Mouse (Mus musculus): ENCODE data around the gene Hecw2. TPM values are rescaled to one million over a fixed set of nuclear protein-coding genes. Genes with fewer than 3 reads are reported as not detected.

Hecw2 gene
- total and polyA plus RNA-seq, 3 experiments: 1.6 to 18.8 (median 11.9) TPM

DNA sequence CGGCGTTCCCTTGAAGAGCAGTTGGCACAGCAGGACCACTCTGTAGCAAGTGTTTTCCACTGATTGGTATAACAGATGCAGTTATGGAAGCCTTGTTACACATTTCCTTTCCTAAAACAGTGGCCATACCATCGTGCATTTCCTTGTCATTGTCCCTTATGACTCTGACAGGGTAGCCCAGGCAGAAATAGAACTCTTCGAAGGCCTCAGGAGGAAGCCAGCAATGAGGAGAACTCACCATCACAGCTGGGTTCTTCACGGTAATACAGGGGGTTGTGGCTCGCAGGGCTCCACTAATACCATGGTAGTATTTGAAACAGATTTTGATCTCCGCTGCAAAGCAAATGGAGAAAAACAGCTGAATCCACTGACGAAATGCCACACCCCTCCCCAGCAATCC, 252.5 kb downstream of the Hecw2 start:
- TF ChIP-seq CTCF (IDR thresholded peaks at IDR 0.05): no peak
- TF ChIP-seq EP300 (IDR thresholded peaks at IDR 0.05; ENCODE audit: insufficient read depth, low read depth, low read length): no peak
- TF ChIP-seq POLR2A (IDR thresholded peaks at IDR 0.05; ENCODE audit: insufficient read depth, low read depth, low read length): no peak
- Histone ChIP-seq H3K36me3 (ENCODE audit: control insufficient read depth, insufficient read depth, low read length) (peaks cover 5% of the 10 kb centered on the region), H3K4me1 (ENCODE audit: control insufficient read depth, insufficient read depth, low read length) (peaks cover 9% of the 10 kb centered on the region), H3K27me3 (ENCODE audit: control insufficient read depth, insufficient read depth, low read length) (no peaks in the 10 kb centered on the region), H3K27ac (no peak overlapping the region), H3K9ac (ENCODE audit: low read depth, low read length) (no peak overlapping the region), H3K4me3 (no peak overlapping the region), H3K79me2 (replicated peaks; ENCODE audit: control insufficient read depth, insufficient read depth, low read length) (no peaks in the 10 kb centered on the region)
- intact Hi-C loops (cut with DNase I): loop anchor here (5.0 kb wide), 1 partner anchor 35 kb away; no protein-coding TSS in a partner anchor
- DNase-seq: no peak
- 56% methylated on average over 8 of the region's 8 CpGs for WGBS

DNA sequence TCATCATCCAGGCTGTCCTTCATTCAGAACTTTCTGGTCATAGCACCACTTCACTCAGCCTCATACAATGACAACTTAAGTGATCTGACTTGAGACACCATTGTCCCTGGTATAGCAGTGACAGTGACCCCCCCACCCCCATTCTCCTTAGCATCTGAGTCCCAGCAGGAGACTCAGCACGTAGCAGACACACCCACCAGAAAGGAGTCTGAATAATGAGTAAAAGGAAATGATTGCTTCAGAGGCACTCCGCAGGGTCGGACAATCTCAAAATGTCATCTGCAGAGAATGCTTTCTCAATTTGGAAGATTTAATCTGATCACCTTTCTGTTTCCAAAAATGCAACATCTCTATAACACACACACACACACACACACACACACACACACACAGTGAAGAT, 253.4 kb downstream of the Hecw2 start:
- peaks cover 5% of the 10 kb centered on the region for H3K36me3 ChIP-seq (ENCODE audit: control insufficient read depth, insufficient read depth, low read length)
- 54% methylated on average over 3 of the region's 3 CpGs for WGBS
- no peaks in the 10 kb centered on the region for H3K79me2 ChIP-seq (replicated peaks; ENCODE audit: control insufficient read depth, insufficient read depth, low read length)
- intact Hi-C loops (cut with DNase I): loop anchor here (5.0 kb wide), 1 partner anchor 36 kb away; no protein-coding TSS in a partner anchor
- no peaks in the 10 kb centered on the region for H3K27me3 ChIP-seq (ENCODE audit: control insufficient read depth, insufficient read depth, low read length)
- DNase-seq: no peak
- H3K27ac ChIP-seq: no peak overlapping the region
- H3K4me3 ChIP-seq: no peak overlapping the region
- peaks cover 9% of the 10 kb centered on the region for H3K4me1 ChIP-seq (ENCODE audit: control insufficient read depth, insufficient read depth, low read length)
- no peak for TF ChIP-seq EP300 (IDR thresholded peaks at IDR 0.05; ENCODE audit: insufficient read depth, low read depth, low read length)
- TF ChIP-seq CTCF (IDR thresholded peaks at IDR 0.05): no peak
- no peak for TF ChIP-seq POLR2A (IDR thresholded peaks at IDR 0.05; ENCODE audit: insufficient read depth, low read depth, low read length)
- no peak overlapping the region for H3K9ac ChIP-seq (ENCODE audit: low read depth, low read length)

DNA sequence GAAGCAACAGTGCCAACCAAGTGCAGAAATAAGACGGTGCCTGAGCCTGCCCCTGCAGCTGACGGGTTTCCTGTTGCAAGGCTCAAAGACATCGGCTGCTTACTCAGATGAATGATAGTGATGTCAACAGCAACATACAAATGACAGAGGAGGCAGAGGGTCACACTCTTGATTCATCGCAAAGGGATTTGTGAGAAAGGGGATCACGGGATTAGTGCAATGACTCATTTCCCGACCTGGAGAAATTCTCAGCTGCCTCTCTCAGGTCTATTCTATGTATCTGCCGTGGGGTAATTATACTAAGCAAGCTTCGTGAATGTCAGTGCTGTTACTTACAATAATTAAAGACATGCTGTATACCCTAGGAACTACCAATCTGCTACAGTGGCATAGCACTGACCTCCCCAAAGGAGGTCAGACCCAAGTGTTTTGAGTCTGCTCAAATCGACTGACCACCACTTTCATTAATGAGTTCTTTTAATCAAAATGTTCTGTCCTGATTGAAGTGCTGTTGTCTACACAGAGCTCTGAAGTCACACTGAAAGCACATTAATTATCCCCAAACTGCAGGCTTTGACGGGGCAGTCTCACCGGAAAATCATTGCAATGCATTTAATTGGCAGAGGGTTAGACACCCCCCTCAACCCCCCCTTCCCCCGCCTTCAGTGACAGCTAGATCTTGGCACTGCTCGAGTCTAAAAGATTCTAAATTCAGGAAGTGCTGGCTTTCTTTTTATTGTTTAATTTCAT, 254.5 kb downstream of the Hecw2 start:
- Histone ChIP-seq H3K9ac (ENCODE audit: low read depth, low read length) (peak overlapping the region; percentile 50; the same call in 1 of the 2 replicates), H3K4me3 (peak overlapping the region; percentile 3; the same call in 1 of the 2 replicates), H3K27me3 (ENCODE audit: control insufficient read depth, insufficient read depth, low read length) (no peaks in the 10 kb centered on the region), H3K36me3 (ENCODE audit: control insufficient read depth, insufficient read depth, low read length) (peaks cover 6% of the 10 kb centered on the region), H3K27ac (no peak overlapping the region), H3K79me2 (replicated peaks; ENCODE audit: control insufficient read depth, insufficient read depth, low read length) (no peaks in the 10 kb centered on the region), H3K4me1 (ENCODE audit: control insufficient read depth, insufficient read depth, low read length) (peaks cover 8% of the 10 kb centered on the region)
- 13% methylated on average over 13 of the region's 13 CpGs for WGBS
- intact Hi-C loops (cut with DNase I): loop anchor here (5.0 kb wide), 1 partner anchor 37 kb away; no protein-coding TSS in a partner anchor
- no peak for TF ChIP-seq POLR2A (IDR thresholded peaks at IDR 0.05; ENCODE audit: insufficient read depth, low read depth, low read length)
- no peak for TF ChIP-seq CTCF (IDR thresholded peaks at IDR 0.05)
- no peak for TF ChIP-seq EP300 (IDR thresholded peaks at IDR 0.05; ENCODE audit: insufficient read depth, low read depth, low read length)
- no peak for DNase-seq

DNA sequence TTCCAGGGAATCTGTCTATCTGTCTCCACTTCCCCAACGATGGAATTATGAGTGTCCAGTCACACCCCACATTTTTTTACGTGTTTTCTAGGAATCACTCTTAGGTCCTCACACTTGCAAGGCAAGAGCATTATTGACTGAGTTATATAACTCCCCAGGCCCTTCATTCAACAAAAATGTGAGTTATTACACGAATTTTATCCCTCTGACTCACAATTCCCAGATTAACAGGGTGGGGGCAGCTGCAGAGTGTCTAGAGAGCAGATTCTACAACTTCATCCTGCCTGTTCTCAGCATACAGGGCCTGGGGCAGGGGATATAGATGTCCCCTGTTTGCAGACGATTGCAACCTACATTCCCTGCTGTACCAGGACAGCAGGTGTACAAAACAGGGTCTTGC, 255.7 kb downstream of the Hecw2 start:
- intact Hi-C loops (cut with DNase I): no loop called here
- Histone ChIP-seq H3K4me3 (no peak overlapping the region), H3K27ac (no peak overlapping the region), H3K9ac (ENCODE audit: low read depth, low read length) (no peak overlapping the region), H3K27me3 (ENCODE audit: control insufficient read depth, insufficient read depth, low read length) (no peaks in the 10 kb centered on the region), H3K4me1 (ENCODE audit: control insufficient read depth, insufficient read depth, low read length) (peaks cover 7% of the 10 kb centered on the region), H3K79me2 (replicated peaks; ENCODE audit: control insufficient read depth, insufficient read depth, low read length) (no peaks in the 10 kb centered on the region), H3K36me3 (ENCODE audit: control insufficient read depth, insufficient read depth, low read length) (peaks cover 8% of the 10 kb centered on the region)
- TF ChIP-seq EP300 (IDR thresholded peaks at IDR 0.05; ENCODE audit: insufficient read depth, low read depth, low read length) (no peak), CTCF (IDR thresholded peaks at IDR 0.05) (no peak), POLR2A (IDR thresholded peaks at IDR 0.05; ENCODE audit: insufficient read depth, low read depth, low read length) (no peak)
- no peak for DNase-seq
- 58% methylated on average over 4 of the region's 4 CpGs for WGBS

DNA sequence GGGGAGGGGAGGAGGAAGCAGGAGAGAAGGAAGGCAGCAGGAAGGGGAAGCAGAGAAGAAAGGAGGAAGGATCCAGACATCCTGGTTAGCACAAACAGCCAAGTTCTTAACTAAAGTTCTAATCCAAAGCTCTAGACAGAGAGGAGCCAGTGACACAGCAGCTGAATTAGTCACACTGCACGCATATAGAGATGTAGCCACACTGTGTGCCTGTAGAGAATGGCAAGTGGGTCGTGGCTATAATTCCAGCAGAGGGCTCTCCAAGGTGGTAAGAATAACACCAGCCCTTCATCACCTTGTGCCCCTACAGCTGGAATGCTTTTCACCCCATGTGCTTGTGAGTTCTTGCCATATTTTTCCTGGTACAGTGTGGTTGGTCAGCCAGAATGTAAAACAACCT, 261.7 kb downstream of the Hecw2 start:
- 46% methylated on average over 2 of the region's 2 CpGs for WGBS
- H3K4me1 ChIP-seq (ENCODE audit: control insufficient read depth, insufficient read depth, low read length): peaks cover 6% of the 10 kb centered on the region
- H3K36me3 ChIP-seq (ENCODE audit: control insufficient read depth, insufficient read depth, low read length): peaks cover 8% of the 10 kb centered on the region
- intact Hi-C loops (cut with DNase I): loop anchor here (5.0 kb wide), 1 partner anchor 84 kb away; no protein-coding TSS in a partner anchor
- H3K27me3 ChIP-seq (ENCODE audit: control insufficient read depth, insufficient read depth, low read length): no peaks in the 10 kb centered on the region
- H3K4me3 ChIP-seq: no peak overlapping the region
- no peak overlapping the region for H3K27ac ChIP-seq
- no peaks in the 10 kb centered on the region for H3K79me2 ChIP-seq (replicated peaks; ENCODE audit: control insufficient read depth, insufficient read depth, low read length)
- no peak for TF ChIP-seq CTCF (IDR thresholded peaks at IDR 0.05)
- no peak overlapping the region for H3K9ac ChIP-seq (ENCODE audit: low read depth, low read length)
- no peak for DNase-seq

DNA sequence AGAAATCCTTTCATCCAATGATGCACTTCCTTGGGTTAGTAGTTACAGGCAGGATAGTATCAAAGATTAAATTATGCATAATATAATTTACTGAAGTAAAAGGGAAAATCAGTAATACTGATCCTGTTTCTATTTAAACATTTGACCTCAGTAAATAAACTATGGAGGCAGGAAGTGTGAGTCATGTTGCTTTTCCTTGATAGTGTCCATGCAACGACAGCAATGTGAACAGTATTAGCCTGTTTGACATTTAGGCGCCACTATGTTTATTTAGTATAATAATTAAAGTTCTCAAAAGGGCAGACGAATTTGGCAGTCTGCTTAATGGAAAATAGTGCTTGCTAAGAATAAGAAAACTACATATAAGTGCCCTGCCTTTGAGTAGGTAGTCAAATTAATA, 263.7 kb downstream of the Hecw2 start:
- DNase-seq: no peak
- 37% methylated on average over 3 of the region's 3 CpGs for WGBS
- intact Hi-C loops (cut with DNase I): loop anchor here (2.0 to 5.0 kb wide), 2 partner anchors 45 to 86 kb away; no protein-coding TSS in a partner anchor
- TF ChIP-seq CTCF (IDR thresholded peaks at IDR 0.05) (no peak), EP300 (IDR thresholded peaks at IDR 0.05; ENCODE audit: insufficient read depth, low read depth, low read length) (no peak), POLR2A (IDR thresholded peaks at IDR 0.05; ENCODE audit: insufficient read depth, low read depth, low read length) (no peak)
- H3K27ac ChIP-seq: peak overlapping the region; percentile 19; the same call in 1 of the 2 replicates
- H3K79me2 ChIP-seq (replicated peaks; ENCODE audit: control insufficient read depth, insufficient read depth, low read length): no peaks in the 10 kb centered on the region
- no peaks in the 10 kb centered on the region for H3K27me3 ChIP-seq (ENCODE audit: control insufficient read depth, insufficient read depth, low read length)
- no peak overlapping the region for H3K9ac ChIP-seq (ENCODE audit: low read depth, low read length)
- no peak overlapping the region for H3K4me3 ChIP-seq
- peaks cover 6% of the 10 kb centered on the region for H3K4me1 ChIP-seq (ENCODE audit: control insufficient read depth, insufficient read depth, low read length)
- peaks cover 8% of the 10 kb centered on the region for H3K36me3 ChIP-seq (ENCODE audit: control insufficient read depth, insufficient read depth, low read length)
